Mouse (Mus musculus): Measurements from ENCODE around the gene S1pr4. TPM values are rescaled to one million over a fixed set of nuclear protein-coding genes. Genes with fewer than 3 reads are reported as not detected.

The S1pr4 gene
- 2.8 and 3.5 TPM in 2 replicates for polyA plus RNA-seq (2012; rRNA removed)

DNA sequence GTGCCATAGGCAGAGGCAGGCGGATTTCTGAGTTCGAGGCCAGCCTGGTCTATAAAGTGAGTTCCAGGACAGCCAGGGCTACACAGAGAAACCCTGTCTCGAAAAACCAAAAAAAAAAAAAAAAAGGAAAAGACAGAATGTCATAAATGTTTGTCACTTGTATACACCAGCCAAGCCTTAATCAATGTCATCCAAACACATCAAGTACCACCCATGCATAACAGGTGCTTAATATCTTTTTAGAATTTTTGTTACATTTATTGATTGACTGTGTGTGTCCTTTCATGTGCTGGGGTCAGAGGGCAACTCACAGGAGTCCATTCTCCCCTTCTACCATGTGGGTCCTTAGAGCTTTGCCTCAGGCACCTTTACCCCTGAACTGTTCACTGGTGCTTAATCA is at the start of gene S1pr4:
TSS of gene S1pr4 (minus strand) at position 101 of the 400 bp plus-strand sequence.
- no peak for DNase-seq (ENCODE audit: low read depth)

- no peak for DNase-seq (ENCODE audit: low read depth)
Measured at GRCm38 (mm10) chr10:81548944-81549343, 49.0 kb upstream of the S1pr4 start.

GRCm38 (mm10) chr10:81546788-81547571 is 47.0 kb upstream of the S1pr4 start:
- no peak for DNase-seq (ENCODE audit: low read depth)

- no peak for DNase-seq (ENCODE audit: low read depth)
Measured at GRCm38 (mm10) chr10:81546332-81546731, 46.4 kb upstream of the S1pr4 start.

DNA sequence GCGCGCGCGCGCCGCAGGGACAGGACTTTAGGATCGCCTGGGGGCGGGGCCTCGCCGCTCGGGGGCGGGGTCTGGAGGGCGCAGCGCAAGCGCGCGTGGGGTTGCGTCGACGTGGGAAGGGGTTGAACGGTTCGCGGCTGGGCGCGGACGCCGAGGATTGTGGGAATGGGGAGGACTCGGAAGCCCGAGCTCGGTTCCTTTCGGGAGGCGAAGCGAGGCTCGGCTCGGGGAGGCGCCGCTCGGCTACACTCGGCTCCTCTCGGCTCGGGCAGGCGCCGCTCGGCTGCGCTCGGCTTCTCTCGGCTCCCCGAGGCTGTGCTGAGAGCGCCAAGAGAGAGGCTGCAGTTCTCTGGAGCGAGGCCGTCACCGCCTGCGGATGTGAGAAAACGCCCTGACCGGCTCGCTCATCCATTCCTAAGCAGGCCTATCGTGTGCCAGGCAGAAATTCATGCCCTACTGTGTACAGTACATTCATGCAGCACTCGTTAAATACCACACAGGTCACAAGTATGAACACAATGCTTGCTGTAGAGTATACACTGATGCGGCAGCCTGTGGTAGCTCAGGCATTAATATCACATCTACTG is 45.3 kb upstream of the S1pr4 start, which contains the start of gene Gna11:
TSS of gene Gna11 (minus strand) at position 30 of the 587 bp plus-strand sequence.
- no peak for DNase-seq (ENCODE audit: low read depth)

DNA sequence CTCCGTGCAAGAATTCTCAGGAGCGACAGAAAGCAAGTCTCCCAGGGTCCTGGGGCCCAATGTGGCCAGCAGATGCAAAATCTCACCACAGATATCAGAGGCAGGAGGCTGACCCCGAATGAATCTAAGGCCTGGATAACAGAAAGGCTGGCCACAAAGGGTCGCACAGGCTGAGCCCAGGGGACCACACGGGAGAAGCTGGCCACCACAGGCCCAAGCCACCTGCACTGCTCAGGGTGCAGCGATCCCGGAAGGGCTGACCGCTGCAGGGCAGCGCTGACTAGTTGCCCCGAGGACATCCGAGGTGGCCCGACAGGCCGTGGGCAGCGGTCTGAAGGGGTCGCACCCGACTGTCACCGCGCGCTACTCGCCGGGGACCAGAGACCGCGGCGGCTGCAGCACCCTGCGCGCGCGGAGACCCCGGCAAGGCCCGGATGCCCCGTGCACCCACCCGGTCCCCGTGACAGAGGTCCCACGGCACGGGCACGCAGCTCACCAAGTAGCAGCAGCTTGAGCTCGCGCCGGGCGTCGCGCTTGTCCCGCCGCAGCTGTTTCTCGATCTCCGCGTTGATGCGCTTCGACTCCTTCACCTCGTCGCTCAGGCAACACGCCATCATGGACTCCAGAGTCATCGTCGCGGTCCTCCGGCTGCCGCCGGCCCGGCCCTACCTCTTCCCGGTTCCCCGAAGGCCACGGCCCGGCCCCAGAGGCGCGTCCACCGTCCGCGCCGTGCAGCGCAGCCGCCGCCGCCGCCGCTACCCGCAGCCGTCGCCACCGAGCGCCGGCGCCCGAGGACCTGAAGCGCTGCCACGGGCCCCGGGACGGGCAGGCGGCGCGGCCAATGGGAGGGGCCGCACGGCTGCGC is 44.6 kb upstream of the S1pr4 start:
- no peak for DNase-seq (ENCODE audit: low read depth)

DNA sequence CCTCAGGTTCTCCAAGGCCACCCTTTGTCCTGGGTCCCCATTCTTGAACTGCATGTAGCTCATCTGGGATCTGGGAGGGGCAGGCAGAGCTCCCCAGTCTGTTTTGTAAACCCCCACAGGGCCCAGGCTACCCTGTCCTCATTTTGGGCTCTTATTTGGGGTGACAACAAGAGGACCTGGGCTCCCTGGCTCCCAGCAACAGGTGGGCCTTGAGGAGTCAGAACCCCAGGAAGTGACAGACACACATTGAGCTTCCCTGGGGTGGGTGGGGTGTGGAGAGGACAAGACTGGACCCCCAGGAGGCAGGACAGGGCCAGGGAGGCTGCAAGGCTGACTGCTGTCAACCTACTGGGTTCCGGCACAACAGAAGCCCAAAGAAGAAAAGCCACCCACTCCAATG is 43.7 kb upstream of the S1pr4 start:
- no peak for DNase-seq (ENCODE audit: low read depth)

DNA sequence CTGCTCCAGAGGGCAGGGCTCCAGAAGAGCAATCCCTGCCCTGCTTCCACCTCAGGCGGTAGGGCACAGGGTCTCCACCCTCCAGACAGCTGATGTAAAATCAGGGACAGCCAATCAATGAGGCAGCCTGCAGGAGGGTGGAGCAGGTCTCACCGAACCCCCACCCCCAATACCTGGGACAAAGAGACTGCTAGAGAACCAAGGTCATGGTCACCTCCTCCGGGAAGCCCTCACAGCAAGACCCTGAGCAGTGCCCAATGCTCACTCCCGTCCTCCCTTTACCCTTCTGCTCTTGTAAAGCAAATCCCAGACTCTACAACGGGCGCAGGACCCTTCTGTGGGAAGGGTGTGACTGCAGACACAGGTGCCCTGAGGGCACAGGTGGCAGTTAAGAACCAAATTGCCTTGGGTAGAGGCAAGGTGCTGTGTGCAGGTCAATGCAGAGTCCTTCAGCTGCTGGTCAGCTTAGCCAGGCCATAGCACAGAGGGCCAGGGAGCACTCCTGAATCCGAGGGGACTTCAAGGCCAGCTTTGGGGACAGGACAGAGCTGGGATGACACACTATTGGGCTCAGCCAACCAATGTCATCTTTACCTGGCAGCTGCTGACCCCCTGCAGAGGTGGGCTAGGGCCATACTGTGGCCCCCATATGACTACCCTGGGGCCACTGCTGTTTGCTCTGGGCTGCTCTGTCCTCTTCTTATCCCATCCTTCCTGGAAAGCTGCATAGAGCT is 43.0 kb upstream of the S1pr4 start:
- no peak for DNase-seq (ENCODE audit: low read depth)

DNA sequence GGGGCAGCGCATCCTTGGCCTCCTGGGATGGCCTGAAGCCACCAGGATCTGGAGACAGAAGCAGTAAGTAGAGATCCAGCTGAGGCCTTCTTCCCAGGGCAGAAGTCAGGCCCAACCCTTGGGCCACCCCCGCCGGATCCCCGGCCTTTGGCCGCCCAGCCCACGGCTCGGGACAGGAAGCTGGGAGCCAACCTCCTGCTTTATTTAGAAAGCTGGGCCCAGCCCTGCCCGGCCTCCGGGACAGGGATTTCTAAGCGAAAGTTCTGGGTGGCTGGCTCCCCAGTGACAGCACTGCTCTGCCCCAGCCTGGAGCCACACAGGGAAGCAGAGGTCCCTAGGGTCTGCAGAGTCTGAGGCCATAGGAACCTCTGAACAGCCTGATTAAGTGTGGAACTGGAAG is 41.9 kb upstream of the S1pr4 start:
- no peak for DNase-seq (ENCODE audit: low read depth)

GRCm38 (mm10) chr10:81541363-81541762 is 41.4 kb upstream of the S1pr4 start:
- DNase-seq (ENCODE audit: low read depth): no peak

- no peak for DNase-seq (ENCODE audit: low read depth)
Measured at GRCm38 (mm10) chr10:81538321-81539048, 38.6 kb upstream of the S1pr4 start.

DNA sequence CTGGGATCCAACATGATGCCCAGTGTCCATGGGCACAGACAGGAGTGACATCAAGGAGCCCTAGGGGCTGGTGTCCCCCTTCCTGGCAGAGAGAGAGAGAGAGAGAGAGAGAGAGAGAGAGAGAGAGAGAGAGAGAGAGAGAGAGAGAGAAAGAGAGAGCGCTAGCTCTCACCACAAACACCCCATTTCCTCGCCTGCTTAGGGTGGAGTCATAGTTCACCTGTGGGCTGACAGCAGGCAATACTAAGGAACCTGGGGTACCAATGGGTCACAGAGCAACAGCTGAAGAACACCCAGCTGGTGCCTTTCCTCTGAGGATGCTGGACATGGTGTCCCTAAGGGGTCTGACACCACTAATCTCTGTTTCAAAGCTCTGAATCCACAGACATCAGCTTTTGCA is 37.5 kb upstream of the S1pr4 start:
- DNase-seq (ENCODE audit: low read depth): no peak

- DNase-seq (ENCODE audit: low read depth): no peak
Measured at GRCm38 (mm10) chr10:81536734-81537133, 36.8 kb upstream of the S1pr4 start.

GRCm38 (mm10) chr10:81534826-81535225 is 34.9 kb upstream of the S1pr4 start:
- no peak for DNase-seq (ENCODE audit: low read depth)

GRCm38 (mm10) chr10:81526779-81527178 is 26.8 kb upstream of the S1pr4 start:
- DNase-seq (ENCODE audit: low read depth): no peak

DNA sequence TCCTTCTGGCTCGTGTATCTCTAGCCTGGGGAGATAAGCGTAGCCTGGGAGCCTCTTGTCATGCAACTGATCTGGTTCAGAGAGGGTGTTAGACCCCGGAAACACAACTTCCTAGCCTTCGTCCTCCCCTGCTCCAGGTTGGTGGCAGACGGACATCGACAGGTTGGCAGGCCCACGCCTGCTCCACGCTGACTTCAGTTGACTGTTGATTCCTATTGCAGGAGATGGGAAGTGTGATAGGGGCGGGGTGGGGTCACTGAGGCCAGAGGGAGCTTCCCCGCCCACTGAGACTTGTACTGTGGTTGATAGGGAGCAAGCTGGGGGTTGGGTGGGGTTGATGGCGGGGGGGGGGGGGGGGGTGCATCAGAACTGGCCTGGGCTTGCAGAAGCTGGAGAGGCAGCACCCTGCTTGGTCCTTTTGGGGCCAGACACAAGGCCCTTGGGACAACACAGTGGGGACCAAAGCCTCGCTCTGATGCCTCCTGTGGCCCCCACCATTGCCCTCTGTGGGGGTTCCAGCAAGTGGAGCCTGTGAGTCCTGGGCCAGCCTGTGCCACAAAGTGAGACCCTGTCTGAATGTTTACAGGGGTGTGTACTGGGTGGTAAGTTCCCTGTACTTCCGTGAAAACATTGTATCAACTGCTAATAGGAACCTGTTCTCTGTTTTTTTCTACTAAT is 25.2 kb upstream of the S1pr4 start:
- no peak for DNase-seq (ENCODE audit: low read depth)

DNA sequence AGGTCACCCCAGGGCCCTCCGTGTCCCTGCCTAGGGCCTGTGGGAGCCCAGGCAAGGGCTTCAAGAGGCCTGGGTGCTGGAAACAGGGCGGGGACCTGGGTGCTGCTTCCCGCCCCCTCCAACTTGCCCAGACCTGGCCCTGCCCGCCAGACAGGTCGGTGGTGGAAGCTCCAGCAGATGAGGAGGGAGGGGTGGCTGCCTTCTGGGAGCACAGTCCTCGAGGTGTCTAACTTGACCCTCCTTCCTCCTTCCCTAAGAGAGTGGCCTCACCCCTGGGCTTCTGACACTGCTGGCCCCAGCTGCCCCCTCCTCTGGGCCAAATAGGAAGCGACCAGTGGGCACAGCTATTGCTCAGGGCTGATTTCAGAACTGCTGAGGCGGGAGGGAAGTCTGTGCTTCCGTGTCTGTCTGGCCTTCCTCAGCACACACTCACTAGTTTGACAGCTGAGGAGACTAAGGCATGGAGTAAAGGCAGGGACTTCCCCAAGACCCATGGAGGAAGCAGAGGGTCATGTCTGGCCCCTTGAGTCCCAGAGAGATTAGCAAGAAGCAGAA is 24.2 kb upstream of the S1pr4 start, which contains the start of gene Gna15:
TSS of gene Gna15 (minus strand) at position 175 of the 555 bp plus-strand sequence.
- no peak for DNase-seq (ENCODE audit: low read depth)

- no peak for DNase-seq (ENCODE audit: low read depth)
Measured at GRCm38 (mm10) chr10:81523570-81523969, 23.6 kb upstream of the S1pr4 start.

DNA sequence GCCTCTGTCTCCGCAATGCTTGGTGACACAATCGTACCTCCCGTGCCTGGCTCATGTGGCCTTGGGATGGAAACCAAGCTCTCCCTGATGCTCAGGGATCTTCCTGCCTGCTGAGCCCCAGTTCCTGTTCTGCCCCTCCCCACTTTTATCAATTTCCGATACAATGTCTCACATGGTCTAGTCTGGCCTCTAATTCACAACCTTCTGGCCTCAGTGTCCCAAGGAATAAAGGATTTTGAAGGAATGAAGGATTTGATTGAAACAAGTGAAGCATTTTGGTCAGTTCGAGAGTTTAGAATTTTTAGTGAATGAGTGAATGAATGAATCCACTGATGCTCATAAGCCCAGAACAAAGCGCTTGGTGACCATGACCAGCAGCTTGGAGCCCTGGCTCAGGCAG is 23.2 kb upstream of the S1pr4 start:
- DNase-seq (ENCODE audit: low read depth): no peak

DNA sequence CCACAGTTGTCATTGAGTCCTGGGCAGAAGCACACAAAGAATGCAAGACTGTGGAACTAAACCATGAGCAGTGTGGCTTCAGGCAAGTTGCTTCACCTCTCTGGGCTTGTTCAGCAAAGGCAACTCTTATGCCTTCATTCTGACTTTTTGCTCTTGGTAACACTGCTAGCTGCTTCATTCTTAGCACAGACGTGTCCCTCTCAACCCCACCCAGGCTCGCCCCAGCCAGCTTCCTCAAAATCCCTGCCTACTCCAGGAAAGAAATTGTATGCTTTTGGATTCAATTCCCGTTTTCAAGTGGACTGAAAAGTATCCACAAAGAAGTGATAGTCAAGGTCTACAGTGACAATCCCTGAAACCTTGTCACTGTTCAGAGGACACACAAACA is 20.0 kb upstream of the S1pr4 start:
- no peak for DNase-seq (ENCODE audit: low read depth)

Data from gonadal fat pad, adult 2 months (tissue).